Mouse (Mus musculus) lung, adult 2 months (tissue): ENCODE results near the gene Myl6.

Source experiments
- CTCF ChIP-seq: fragments of 200-500 bp; IDR thresholded peaks from 2 replicates; pipeline ENCODE4 v1.5.1; 2011; ENCODE audit warnings: mild to moderate bottlenecking, low read length, control low read depth; ENCODE audit not compliant: insufficient read depth
- POLR2A ChIP-seq: fragments of 200-500 bp; IDR thresholded peaks from 2 replicates; pipeline ENCODE4 v1.6.1; 2011; ENCODE audit warnings: low read depth, mild to moderate bottlenecking, control low read depth, low read length, borderline replicate concordance; ENCODE audit errors: extremely low read depth

- TF ChIP-seq CTCF (no peak), POLR2A (no peak)
These were observed 2.5 kb downstream of the Myl6 start for GRCm38 (mm10) chr10:128491495-128491894.
